Mouse (Mus musculus) layer of hippocampus, adult 2 months (tissue): ENCODE results near the gene Rab11fip4. TPM values are rescaled to one million over a fixed set of nuclear protein-coding genes. Genes with fewer than 3 reads are reported as not detected.
A peak's percentile ranks its signal among the peaks of the same experiment; 100 is the strongest.

ENCODE experiments used
- DNase-seq, 2 experiments: peaks; one replicate each; pipeline ENCODE4 v3.0.0; 2022; ENCODE audit warnings: low spot score in 2 of 2
- H3K27ac ChIP-seq: fragments of 200-600 bp; 2 replicates; pipeline ENCODE4 v1.8.1; 2022
- H3K4me3 ChIP-seq: fragments of 200-600 bp; 2 replicates; pipeline ENCODE4 v1.8.1; 2022; ENCODE audit warnings: mild to moderate bottlenecking
- CTCF ChIP-seq: fragments of 200-600 bp; conservative IDR thresholded peaks from 2 replicates; pipeline ENCODE4 v1.8.1; 2022; ENCODE audit warnings: antibody characterized with exemption, mild to moderate bottlenecking, moderate library complexity
- total RNA-seq, 2 experiments: library from RNA; stranded (reverse); gene quantifications; 2 replicates each; pipeline ENCODE4 v1.2.3; 2021

The Rab11fip4 gene
- total RNA-seq, 2 experiments from 2014 or later = 163 to 168 TPM

DNA sequence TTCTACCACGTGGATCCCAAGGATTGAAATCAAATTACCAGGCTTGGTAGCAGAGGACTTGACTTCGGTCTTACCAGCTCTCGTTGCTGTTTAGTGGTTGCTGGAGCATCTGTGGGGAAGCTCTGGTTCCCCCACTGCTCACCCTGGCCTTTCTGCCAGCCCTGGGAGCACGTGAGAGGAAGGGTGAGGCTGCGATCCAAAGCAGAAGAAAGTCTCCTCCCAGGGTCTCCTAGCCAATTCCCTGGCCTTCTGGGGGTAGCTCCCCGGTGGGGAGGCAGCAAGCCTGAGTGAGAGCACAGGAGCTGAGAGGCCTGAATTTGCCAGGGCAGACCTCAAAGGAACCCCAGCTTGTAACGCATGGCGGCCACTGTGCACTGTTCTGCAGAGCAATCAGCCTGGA, 124.3 kb downstream of the Rab11fip4 start:
- Histone ChIP-seq H3K4me3 (no peak overlapping the region), H3K27ac (no peak overlapping the region)
- no peak for TF ChIP-seq CTCF
- DNase-seq = no peak

DNA sequence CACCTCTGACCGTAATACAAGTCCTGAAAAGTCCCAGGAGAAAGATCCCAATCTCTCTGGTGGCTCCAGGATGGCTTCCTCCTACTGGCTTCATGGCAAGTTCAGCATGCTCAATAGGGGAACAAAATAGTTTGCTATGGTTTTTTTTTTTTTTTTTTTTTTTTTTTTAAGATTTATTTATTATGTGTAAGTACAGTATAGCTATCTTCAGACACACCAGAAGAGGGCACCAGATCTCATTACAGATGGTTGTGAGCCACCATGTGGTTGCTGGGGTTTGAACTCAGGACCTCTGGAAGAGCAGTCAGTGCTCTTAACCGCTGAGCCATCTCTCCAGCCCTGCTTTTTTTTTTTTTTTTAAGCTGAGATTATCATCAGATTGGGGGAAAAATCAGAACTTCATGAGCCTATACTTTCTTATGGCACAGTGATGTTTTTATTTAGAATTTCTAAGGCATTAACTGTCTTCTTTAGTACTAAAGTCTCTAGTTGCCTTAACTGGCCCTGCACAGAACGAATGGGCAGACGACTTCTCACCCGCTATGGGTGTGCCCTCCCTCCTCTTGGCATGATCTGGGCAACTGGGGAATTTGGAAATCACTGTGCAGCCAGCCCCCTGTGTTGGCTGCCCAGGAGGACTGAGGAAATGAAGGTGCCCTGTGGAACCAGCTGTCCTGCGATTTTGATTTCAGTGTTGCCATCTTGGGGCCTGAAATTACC, 124.9 kb downstream of the Rab11fip4 start:
- Histone ChIP-seq H3K27ac (no peak overlapping the region), H3K4me3 (no peak overlapping the region)
- TF ChIP-seq CTCF = 0 out of 2 replicates have a peak, but pooled peaks have one; percentile 18
- DNase-seq = no peak

DNA sequence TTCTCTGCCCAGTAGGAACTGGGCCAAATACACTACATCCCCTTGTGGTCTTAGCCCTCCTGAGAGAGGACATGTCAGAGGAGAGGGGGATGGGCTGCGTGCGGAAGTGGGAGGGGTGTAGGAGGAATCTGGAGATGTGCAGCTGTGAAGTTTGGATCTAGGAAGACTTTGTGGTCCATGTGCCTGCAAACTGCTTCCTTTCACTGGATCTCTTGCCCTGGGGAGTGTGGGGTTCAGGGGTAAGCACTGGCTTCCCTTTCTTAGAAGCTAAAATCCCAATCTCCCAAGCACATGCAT, 125.4 kb downstream of the Rab11fip4 start:
- no peak for DNase-seq
- H3K4me3 ChIP-seq = no peak overlapping the region
- TF ChIP-seq CTCF = no peak
- H3K27ac ChIP-seq = no peak overlapping the region

DNA sequence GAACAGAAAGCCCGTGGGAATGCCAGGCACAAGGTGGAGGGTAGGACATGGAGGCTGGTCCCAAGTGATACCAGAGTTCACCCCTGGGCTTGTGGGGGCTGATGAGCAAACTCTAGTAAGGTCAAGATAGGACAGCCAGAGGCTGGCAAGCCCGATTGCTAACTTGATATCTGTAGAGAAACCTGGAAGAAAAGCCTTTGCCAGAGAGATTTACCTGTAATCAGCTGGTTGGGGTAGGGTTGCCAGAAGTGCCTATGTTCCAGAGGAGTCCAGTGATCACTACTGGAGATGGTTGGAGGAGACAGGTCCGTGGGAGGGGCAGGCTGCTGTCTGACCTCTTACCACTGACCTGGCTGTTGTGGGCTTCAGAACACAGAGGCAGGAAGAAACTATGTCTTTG, 126.3 kb downstream of the Rab11fip4 start:
- no peak for DNase-seq
- no peak overlapping the region for H3K4me3 ChIP-seq
- no peak for TF ChIP-seq CTCF
- peak overlapping the region; percentile 23; the same call in 1 of the 2 replicates for H3K27ac ChIP-seq

DNA sequence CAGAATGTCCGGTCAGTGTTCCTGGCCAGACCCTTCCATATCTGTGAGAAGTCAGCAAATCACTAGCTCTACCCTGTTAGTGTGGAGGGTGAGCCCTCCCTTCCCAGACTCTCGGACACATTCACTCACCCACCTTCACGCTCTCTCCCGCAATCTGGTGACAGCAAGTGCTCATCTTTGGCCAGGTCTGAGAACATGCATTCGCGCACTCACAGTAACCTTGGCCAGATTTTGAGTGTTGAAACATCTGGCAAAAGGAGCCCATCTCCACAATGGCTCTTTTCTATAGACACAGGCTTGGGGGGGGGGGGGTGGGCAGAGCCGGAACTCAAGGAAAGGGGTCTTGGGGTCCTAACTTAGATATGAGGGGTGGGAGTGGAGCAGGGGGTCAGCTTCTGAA, 126.8 kb downstream of the Rab11fip4 start:
- H3K27ac ChIP-seq = peak overlapping the region; percentile 23; the same call in 1 of the 2 replicates
- TF ChIP-seq CTCF = no peak
- no peak for DNase-seq

DNA sequence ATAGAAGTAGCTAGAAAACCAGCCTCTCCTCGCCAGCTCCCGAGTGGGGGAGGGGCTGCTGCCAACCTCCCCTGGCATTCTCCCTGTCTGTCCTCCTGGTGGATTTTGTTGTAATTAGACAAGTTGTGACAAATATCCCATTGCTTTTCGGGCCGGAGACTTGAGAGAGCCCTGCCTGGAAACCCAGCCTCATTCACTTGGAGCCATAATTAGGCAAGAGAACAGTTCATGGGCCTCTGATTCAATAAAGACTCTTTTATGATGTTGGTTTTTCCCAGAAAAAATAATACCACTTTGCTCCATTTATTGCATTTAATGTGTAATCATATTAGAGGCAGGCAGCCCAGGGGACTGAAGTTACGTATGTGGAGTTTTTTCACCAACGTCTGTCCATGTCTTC, 127.2 kb downstream of the Rab11fip4 start:
- TF ChIP-seq CTCF = peak; percentile 21
- H3K27ac ChIP-seq = 0 out of 2 replicates have a peak overlapping the region, but pooled peaks have one; percentile 23
- H3K4me3 ChIP-seq = no peak overlapping the region
- no peak for DNase-seq

More for the DNA sequence above, 126.8 kb downstream of the Rab11fip4 start:
- H3K4me3 ChIP-seq = no peak overlapping the region

DNA sequence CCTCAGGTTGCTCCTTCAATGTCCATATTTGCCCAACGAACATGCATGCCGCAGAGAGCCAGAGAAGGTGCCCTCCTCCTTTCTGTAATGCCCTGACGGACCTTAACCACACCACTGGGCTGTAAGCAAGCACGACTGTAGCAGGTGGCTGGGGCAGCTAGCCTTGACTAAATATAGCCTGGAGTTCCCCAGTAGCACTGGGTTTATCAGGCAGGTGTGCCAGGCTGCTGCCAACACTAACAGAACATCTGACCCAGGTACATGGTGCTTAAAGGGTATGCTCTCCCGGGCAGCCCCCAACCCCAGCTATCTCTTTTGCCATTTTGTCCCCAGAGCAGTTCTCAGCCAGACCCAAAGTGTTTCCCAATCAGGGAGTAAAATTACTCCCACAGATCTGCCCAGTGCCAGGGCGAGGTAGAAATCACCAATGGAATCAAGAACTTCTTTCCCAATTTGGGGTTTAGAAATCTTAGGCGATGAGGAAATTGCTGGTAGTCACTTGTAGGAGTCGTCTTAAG, 127.9 kb downstream of the Rab11fip4 start:
- Histone ChIP-seq H3K4me3 (no peak overlapping the region), H3K27ac (peak overlapping the region; percentile 23; the same call in 1 of the 2 replicates)
- no peak for TF ChIP-seq CTCF
- DNase-seq = no peak

DNA sequence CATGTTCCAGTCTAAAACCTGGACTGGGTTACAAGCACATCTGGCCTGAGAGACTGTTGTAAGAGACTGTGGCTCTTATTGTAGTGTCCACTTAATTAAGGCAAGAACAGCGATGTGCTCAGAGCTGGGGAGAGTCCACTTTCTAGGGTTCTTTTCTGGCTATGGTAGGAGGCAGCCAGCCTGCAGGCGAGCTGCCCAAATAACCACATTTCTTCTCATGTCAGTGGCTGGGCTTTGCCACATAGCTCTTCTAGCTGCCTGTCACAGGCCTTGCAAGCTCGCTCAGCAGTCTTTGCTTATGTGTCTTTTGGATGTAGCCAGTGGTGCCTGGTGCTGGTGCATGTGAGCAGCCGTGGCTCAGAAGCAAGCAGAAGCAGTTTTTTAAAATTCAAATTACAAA, 129.7 kb downstream of the Rab11fip4 start:
- TF ChIP-seq CTCF = no peak
- no peak overlapping the region for H3K27ac ChIP-seq
- no peak overlapping the region for H3K4me3 ChIP-seq
- no peak for DNase-seq

DNA sequence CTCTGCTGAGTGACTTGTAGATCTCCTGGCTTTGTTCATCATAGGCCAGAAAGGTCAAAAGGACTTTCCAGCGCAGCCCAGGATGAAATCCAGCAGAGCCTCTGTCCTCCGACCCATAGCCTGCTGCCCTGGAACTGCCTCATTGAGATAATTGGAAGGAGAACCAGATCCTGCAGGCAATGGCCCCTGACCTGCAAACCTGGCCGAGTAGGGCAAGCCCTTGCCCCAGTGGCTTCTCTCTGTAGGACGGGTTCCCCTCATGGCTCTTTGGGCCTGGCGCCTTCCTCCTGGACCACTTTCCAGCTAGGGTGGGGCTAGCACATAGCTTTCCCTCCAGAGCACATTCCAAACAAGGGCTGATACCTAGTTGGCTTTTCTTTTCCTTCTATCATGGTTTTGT, 131.8 kb downstream of the Rab11fip4 start:
- no peak for DNase-seq
- H3K4me3 ChIP-seq = no peak overlapping the region
- TF ChIP-seq CTCF = no peak
- H3K27ac ChIP-seq = no peak overlapping the region

DNA sequence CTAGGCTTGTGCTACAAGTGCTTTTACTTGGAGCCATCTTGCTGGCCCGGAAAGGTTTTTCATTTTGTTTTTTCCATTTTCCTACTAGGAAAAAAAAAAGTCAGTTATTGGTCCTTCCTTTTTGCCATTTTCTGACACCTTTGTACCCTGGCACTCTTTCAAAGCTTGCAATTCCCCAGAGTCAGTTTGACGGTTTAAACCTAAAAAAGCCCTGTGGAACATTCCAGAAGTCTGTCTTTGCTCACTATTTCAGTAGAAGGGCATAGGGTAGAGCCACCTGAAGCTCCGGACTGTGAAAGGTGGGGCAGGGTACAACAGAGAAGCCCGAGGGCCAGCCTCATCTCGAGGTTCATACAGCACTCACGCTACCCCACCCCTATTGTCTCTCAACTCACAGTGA, 134.0 kb downstream of the Rab11fip4 start:
- Histone ChIP-seq H3K4me3 (no peak overlapping the region), H3K27ac (no peak overlapping the region)
- DNase-seq = no peak
- no peak for TF ChIP-seq CTCF

DNA sequence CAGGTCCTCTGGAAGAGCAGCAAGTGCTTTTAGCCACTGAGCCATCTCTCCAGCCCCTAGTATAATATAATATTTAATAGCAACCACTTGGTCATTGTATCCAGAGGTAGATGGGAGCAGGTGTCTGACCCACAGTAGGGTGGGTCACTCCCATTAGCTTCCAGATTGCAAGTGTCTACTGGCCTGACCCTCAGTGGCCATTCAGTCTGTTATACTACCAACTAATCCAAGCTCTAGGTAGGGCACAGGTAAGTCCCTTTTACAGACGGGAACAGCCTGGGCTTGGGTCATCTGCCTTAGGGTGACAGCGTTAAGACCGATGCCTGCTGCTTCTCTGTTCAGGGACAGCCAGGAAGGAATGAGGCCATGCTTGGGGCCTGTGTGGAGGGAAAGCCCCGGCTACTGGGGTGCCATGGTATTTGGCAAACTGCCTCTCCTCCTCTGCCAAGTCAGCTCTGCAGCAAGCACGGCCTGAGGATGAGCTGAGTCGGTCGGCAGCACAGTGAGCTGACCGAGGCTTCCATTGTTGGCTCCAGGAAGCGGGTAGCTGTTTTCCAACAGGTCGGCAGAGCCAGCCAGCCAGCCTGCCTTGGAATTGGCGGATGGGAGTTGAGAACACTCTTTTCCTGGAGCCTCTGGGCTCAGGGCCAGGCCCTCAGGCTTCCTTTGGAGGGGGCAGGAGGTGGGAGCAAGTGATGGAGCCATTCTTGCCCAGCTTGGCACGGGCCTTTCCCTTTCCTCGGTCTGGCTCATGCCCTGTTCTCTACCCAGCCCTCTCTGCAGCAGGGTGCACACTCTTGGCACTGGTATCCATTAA, 138.4 kb downstream of the Rab11fip4 start:
- peak; percentile 64 to 68 for DNase-seq
- peak overlapping the region; percentile 72 for H3K27ac ChIP-seq
- no peak overlapping the region for H3K4me3 ChIP-seq
- no peak for TF ChIP-seq CTCF

DNA sequence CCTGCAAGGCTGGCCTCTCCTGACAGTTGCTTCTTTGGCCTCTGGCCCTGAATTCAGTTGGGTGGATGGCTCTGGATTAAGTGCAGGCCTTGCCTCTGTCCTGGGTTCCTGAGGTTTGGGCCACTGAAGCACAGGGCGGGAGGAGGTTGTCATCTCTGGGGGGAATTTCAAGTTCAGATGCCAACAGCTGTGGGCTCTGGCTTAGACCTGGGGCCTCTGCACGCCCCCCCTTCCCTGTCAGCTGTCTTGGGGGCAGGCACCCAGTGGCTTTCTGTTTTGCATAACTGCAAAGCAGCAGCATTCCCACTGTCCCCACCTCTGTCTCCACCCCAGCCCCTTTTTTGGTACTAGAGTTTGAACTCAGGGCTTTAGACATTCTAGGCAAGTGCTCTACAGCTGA, 139.4 kb downstream of the Rab11fip4 start:
- no peak for DNase-seq
- Histone ChIP-seq H3K4me3 (no peak overlapping the region), H3K27ac (no peak overlapping the region)
- no peak for TF ChIP-seq CTCF

DNA sequence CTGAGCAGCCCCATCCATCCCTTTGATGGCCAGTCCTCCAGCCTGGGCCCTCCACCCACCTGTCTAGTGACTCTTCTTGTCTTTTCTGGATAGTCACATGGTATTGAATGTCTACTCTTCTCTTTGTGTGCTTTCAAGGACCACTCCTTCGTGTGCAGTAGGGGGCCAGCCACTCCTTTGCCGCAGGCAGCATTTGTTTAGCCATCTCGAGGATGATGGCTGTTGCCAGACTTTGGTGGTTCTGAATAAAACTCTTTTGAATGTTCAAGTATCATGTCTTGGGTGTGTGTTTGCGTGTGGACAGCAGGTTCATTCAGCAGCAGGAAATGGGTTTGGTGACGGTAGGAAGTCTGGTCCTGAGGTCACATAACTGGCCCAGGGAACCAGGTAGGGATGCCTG, 140.5 kb downstream of the Rab11fip4 start:
- H3K27ac ChIP-seq = no peak overlapping the region
- no peak for TF ChIP-seq CTCF
- DNase-seq = no peak
- H3K4me3 ChIP-seq = no peak overlapping the region
